Mouse (Mus musculus) gastrocnemius, postnatal 36 days (tissue): Measurements from ENCODE around the gene Adam22. TPM values are rescaled to one million over a fixed set of nuclear protein-coding genes. Genes with fewer than 3 reads are reported as not detected.
"Not testable (repeated sequence)": the region's sequence is repeated elsewhere in the genome, so short reads cannot be mapped to it uniquely, and the experiment has no call there.

Experiments
- DNase-seq, 2 experiments: peaks; one replicate each; pipeline ENCODE4 v3.0.0; 2022
- intact Hi-C: fragments of 180-260 bp; cut with DNase I; formaldehyde crosslinking; loops from one replicate; pipeline ENCODE4 v1.15.1; 2025
- microRNA-seq, 2 experiments: library from miRNA; unstranded; fragments of <30 nt; microRNA quantifications; one replicate each; pipeline ENCODE4 v1.2.0; 2021
- total RNA-seq, 2 experiments: library from RNA; stranded (reverse); gene quantifications; 2 replicates each; pipeline ENCODE4 v1.2.3; 2021

Gene Adam22
- total RNA-seq, 2 experiments from 2014 or later, result 1.6 to 2.0 TPM

DNA sequence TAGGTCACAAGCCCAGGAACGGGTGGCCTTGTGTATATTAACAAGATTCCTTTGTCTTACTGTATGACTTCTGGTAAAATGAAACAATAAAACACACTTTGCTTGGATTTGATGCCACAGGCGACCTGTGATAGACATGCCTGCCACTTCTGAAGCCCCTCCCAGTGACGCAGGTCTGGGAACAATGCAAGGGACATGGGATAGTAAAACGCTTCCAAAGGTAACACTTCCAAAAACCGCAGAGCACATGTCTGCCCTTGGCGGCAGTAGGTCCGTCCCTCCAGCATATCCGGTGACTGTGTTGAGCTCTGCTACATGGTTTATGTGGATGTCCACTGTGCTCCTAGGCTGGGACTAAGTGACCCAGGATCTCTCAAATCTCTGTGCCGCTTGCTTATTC is 294.6 kb downstream of the Adam22 start:
- no peak for DNase-seq
- intact Hi-C loops, result no loop called here

DNA sequence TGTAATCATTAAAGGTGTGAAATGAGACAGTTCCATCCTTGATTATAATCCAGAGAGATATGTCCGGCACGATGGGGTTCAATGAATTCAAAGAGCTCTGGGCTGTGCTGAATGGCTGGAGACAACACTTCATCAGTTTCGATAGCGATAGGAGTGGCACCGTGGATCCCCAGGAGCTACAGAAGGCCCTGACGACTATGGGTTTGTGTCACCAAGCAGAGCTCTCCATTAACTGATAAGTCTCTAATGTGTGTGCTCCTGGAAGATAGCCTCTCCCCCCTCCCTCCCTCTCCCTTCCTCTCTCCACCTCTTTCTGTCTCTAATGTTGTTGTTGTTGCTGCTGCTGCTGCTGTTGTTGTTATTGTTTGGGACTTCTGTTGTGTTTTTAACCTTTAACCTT is 304.8 kb downstream of the Adam22 start:
- intact Hi-C loops, result no loop called here
- DNase-seq, result no peak

DNA sequence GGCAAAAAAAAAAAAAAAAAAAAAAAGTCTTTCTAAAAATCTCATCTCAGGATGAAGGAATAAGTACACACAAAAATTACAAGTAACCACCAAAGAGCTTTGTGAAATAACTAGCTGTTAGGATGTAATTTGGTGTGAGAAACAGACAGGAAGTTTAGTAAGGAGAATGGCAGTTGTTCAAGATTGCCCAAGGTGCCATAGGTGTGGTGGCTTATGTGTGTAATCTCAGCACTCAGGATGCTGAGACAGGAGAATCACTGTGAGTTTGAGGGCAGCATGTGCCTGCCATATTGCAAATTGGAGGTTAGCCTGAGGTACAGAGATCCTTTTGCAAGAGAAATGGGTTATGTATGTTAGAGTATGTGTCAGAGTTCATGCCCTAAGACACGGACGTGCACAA is 305.5 kb downstream of the Adam22 start:
- no peak for DNase-seq
- intact Hi-C loops, result no loop called here

DNA sequence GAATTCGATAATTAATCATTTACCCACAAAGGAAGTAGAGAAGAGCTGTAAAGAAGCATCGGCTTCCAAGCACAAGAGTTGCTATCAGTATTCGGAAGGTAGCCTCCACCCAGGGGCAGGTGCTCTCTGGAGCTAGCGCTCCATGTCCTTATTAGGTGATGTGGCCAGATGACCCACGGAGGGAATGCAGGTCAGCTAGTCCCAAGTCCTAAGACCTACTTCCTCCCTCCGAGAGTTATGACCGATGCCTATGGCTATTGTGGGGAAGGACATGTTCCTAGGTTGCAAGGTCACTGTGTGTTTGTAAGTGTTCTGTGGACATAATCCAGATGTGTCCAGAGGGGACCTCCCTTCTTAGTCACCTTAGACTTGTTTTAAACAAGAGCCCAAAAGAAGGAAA is 309.9 kb downstream of the Adam22 start:
- intact Hi-C loops, result no loop called here
- DNase-seq, result no peak

DNA sequence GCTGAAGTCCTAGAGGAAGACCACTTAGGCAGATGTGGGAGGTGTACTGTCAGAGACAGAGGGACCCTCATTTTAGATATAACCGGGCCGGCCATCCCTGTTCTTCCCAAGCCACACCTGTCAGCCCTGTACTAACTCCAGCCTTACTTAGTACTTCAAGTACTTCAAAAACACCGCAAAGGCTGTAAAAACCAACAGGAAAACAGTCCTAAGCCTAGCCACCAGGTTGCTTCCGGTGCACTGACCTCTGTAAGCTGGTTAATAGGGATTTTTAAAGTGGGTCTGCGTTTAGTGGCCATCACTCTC is 311.0 kb downstream of the Adam22 start:
- intact Hi-C loops, result no loop called here
- no peak for DNase-seq

DNA sequence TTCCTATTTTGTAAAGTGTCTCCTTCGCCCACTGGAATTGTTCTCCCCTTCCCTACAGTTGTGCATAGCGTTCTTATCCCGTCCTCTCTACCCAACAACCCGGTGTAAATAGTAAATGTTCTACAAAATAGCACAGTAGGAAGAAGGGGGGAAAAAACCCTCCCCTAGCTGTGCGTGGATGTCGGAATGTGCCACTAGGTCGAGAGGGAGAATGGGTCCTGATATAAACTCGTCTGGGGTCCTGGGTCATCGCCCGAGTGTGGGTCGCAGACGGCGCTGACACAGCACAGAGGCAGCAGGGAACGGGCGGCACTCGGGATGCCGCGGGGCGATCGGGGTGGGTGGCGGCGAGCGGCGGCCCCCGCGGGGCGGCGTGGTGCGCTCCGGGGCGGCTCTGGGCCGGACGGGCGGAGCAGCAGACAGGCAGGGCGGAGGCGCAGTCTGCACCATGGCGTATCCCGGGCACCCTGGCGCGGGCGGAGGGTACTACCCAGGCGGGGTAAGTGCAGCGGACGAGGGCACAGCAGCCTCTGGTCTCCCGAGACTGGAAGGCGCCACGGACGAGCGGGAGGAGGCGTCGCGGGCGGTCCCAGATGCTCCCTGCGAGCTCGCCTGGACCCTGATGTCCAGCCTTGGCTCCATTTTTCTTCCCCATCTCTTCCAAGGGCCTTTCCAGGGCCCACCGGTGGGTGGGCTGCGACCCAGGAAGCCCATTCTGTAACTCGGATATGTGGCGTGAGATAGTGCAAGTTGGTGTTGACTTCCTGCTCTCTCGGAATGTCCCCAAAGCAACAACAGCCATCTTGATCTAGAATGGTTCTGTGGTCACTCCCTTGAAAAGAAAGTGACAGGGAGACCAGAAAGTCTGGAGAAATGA is 311.6 kb downstream of the Adam22 start:
- intact Hi-C loops, result no loop called here
- DNase-seq, result peak; percentile 75 to 80

DNA sequence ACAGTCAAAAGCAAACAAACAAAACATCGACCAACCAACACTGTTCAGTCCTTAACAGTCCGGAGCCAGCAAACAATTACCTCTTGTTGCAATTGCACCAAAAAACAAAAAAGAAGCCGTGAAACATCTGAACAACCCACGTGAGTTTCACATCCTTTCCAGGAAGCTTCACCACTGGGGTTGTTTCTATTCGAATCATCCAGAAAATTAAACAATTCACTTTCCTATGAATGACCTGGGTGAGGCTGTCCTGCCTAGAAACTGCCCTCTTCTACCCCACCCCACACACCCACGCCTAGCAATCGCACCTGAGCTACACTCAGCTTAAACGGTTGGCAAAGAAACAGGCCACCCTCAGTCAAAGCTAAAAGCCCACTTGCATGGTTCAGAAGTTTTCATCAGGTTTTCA is 312.2 kb downstream of the Adam22 start:
- DNase-seq, result no peak
- intact Hi-C loops, result no loop called here

DNA sequence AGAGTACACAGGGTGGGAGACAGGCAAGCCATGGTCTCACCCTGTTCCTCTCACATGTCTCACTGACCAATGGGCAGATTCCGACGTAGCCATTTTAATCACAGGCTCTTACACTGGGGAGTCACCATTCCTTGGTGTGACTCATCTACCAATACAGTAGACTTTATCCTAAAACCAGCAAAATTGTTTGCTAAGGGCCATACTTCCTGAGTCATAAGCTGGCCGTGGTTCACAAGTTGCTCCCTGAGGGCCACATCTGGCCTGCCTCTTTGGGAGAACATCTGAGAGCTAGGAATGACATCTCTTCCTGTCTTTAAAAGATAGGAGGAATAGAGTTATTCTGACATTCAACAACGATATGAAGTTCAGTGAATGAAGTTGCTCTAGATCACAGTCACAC is 314.1 kb downstream of the Adam22 start:
- intact Hi-C loops, result no loop called here
- DNase-seq, result no peak

DNA sequence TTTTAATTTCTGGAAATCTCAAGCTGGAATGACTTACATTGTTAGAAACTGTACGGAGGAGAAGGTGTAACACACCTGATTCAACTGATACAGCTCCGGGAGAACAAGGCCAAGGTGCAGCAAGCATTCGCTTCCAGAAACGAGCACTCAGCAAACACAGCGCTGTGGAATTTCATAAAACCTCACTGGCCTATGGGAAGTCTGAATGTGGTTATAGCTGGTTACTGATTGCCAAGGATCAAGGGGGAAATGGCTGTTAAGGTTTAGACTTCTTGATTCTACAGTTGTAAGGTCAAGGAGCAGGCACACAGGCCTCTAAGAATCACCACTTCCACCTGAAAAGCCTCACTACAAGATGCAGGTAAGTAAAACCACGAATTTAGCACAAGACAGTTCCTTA is 322.1 kb downstream of the Adam22 start, which contains the start of gene Sri:
Sri (plus strand) TSS at position 224 of the 400 bp plus-strand sequence.
- intact Hi-C loops, result no loop called here
- DNase-seq, result no peak

DNA sequence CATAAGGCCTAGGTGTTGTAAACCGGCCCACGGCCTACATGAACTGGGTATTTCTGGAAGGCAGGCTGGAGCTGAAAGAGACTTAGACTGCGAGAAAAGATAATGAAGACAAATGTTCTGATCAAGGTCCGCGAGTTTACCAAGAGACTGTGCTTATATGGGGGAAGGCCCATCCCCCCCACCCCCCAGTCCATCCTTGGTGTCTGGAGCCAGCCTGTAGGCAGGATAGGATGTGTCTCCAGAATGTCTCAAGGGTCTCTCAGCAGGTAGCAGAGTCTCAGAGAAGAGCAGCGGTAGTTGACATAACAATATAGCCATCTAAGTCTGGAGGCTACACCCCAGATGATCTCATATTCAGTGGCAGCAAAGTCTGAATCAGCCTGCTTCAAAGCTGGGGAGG is 333.4 kb downstream of the Adam22 start:
- DNase-seq, intact Hi-C loops: not testable (repeated sequence)

Small RNA genes within 50 kb of the gene (microRNA-seq; reads per million reads assigned to microRNA genes)
- gene Gm24196, result 0 reads per million in 2 experiments

Other genes starting within 250 kb of the Adam22 start
- gene Dbf4, start 54.6 kb upstream of the Adam22 start, total RNA-seq, result under 1 TPM; 0.69 to 0.71 TPM
- gene Slc25a40, start 54.7 kb upstream of the Adam22 start, total RNA-seq, result 1 to 10 TPM; 3.9 to 4.2 TPM